Mouse (Mus musculus) MEL (cell line): ENCODE results near the gene Nlrp6.

Experiments used
- MXI1 ChIP-seq: IDR thresholded peaks from 2 replicates; pipeline ENCODE4 v1.6.1; 2011; ENCODE audit warnings: mild to moderate bottlenecking, low read depth, low read length, improper control_type of control experiment
- POLR2A ChIP-seq, 2 experiments: IDR thresholded peaks; 2 replicates each; pipeline ENCODE4 v1.6.1; 2011 to 2012; ENCODE audit warnings: low read length in 2 of 2, mild to moderate bottlenecking in 2 of 2, control low read depth in 1 of 2, improper control_type of control experiment in 1 of 2, low read depth in 1 of 2, moderate library complexity in 1 of 2; ENCODE audit not compliant: control insufficient read depth in 1 of 2, insufficient read depth in 1 of 2, poor library complexity in 1 of 2

GRCm38 (mm10) chr7:140946980-140947379 is 26.3 kb downstream of the Nlrp6 start:
- no peak for TF ChIP-seq MXI1
- no peak for TF ChIP-seq POLR2A (IDR thresholded peaks at IDR 0.05; ENCODE audit: control insufficient read depth in 1 of 2, insufficient read depth in 1 of 2, low read depth in 1 of 2, low read length in 2 of 2, poor library complexity in 1 of 2)
